Mouse (Mus musculus) spleen, postnatal 10 days (tissue): Measurements from ENCODE around the gene Mylk.
A peak's percentile ranks its signal among the peaks of the same experiment; 100 is the strongest.

ENCODE experiments used
- DNase-seq, 2 experiments: peaks; one replicate each; pipeline ENCODE4 v3.0.0; 2021 to 2022; ENCODE audit warnings: low spot score in 2 of 2

Gene Mylk

DNA sequence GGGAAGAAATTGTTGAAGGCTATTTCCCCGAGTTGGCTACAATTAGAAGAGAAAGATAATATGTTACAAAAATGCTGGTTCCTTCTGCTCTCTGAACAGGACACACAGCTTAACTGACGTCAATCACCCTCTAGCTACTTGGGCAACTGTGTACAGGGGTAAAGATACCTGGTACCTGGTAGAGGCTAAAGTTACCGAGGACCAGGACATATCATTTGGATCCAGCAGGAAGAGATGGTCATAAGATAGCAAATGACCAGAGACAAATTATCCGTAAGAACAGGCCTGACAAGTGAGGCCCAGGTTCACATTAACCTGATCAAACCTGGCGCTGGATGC lies 276.9 kb downstream of the Mylk start:
- no peak for DNase-seq

DNA sequence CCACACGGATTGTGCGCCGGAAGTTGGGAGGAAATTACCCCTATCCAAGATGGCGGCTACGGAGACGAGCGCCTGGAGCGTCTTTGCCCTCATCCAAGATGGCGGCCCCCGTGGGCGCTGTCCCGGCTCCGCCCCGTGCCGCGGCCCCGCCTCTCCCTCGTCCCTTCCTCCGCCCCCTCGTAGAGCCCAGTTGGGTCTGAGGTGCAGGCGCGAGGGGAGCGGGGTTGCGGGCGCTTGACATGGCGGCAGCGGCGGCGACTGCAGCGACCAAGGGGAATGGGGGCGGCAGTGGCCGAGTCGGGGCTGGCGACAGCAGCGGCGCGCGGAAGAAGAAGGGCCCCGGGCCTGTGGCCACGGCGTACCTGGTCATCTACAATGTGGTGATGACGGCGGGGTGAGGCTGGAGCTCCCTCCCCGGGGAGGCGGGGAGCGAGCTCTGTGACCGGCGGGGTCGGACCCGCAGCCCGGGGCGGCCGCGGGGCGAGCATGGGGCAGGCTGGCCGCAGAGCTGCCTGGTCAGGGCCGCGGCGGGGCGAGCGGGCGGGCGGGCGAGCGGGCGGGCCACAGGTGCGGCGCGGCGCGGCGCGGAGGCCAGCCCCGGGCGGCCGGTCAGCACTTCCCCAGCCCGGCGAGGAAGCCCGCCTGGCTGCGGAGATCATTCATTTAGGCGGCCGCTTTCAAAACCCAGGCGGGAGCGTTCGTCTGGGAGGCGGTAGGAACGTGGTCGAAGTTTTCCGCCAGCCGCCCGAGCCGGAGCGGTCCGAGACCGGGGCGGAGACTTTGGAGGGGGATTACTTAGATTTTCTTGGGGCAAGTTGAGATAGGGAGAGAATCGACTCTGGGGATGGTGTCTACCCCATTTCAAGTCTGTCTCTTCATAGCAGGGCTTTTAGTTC lies 277.5 kb downstream of the Mylk start, which contains the start of gene Hacd2:
Gene Hacd2, plus strand, starts transcription at position 187 of the 896 bp plus-strand sequence.
- peak; percentile 87 to 95 for DNase-seq

DNA sequence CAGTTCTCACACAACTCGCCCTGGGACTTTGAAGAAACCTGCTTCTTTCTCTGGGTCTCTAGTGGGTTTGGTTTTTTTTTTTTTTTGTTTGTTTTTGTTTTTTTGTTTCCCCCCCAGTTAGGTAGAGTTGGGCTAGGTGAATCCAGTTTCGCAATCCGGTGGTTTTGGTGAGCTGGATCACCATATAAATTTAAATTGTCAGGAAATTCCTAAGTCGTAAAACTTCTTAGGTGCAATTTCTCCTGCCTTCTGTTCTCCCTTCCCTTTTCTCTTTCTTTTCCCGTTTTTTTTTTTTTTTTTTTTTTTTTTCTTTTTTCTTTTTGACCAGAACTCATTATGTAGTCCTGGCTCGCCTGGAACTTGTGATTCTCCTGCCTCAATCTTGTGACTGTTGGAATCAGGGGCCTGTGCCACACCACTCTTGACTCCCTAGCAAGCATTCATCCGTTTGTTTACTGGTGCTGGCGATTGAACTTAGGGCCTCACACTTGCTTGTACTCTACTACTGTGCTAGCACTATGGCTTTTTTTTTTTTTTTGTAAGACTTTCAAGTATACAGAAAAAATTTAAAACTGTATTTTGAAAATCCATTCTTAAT lies 278.2 kb downstream of the Mylk start:
- no peak for DNase-seq

DNA sequence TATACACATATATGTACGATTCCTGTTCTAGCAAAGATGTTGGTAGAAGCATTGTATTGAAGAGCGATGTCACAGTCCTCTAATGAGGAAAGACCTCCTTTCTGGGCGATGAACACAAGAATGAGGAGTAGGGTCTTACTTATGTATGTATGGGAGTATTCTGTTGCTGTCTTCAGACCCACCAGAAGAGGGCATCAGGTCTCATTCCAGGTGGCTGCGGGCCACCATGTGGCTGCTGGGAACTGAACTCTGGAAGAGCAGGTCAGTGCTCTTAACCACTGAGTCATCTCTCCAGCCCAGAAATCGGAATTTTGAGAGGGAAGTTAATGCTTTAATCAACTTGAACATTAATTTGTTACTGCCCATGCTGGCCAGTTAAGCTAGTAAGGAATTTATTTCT lies 279.3 kb downstream of the Mylk start:
- peak in 1 of 2 experiments; percentile 16 for DNase-seq

DNA sequence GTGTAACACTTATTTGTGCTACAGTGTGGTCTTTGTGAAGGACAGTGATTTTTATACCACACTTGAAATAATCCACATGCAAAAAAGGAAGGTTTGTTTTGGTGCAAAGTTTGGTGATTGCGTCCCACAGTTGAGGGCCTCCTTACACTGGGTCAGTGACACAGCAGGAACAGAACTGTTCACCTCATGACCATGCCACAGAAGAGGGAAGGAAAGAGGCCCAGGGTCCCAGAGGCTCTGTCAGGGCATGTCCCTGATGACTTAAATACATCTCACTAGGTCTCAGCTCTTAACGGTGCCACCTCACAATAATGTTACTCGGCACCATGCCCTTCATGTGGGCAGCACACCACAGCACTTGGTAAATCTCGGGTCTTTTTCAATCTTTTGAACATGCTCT lies 280.3 kb downstream of the Mylk start:
- DNase-seq, result no peak

DNA sequence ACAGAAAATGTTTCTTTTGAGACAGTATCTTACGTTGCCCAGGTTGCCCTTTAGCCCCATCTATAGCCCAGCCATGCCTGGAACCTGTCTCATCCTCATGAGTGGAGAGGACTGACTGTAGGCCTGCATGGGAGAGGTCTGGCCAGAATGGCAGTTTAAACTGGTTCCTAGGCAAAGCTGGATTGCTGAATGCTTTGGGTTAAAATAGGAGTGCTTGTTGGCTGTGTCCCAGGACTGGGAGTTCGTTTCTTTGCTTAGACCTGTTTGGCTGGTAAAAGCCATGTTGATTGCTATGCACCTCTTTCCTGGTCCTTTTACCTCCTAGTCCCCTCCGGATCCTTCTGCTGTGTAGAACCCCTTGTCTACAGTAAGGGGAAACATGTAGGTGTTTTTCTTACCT lies 288.2 kb downstream of the Mylk start:
- DNase-seq, result no peak

DNA sequence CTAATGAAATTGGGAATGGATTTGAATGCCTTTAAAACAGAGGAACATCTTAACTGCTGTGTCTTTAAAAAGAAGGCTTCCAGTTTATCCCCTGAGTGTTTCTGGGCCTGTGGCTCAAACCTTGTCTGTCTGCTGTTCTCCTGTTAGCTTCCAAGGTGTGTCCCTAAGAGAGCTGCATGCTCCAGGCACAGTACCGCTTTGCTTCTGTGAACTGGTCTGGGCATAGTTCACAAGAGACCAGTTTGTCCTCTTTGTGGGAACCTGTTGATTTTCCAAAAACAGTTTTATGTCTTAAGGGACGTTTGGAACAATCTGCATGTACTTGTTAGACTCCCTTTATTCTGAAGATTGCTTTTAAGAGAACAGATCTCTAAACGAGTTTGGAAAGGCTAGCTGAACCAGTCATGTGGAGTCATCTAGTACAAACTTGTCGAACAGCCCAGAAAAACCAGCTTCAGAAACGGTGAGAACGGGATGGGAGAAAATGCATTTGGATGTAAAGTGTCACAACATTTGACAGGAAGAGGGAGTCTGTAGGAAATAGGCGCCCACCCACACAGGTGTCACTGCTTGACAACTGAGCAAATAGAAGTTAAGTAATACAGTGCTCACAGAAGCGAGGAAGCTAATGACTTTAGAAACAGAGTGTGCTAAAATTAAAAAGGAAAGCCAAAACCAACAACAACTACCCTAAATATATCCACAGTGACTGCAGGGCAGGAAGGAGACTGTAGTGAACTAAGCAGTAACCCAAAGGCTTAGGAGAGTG lies 289.0 kb downstream of the Mylk start:
- DNase-seq, result no peak

DNA sequence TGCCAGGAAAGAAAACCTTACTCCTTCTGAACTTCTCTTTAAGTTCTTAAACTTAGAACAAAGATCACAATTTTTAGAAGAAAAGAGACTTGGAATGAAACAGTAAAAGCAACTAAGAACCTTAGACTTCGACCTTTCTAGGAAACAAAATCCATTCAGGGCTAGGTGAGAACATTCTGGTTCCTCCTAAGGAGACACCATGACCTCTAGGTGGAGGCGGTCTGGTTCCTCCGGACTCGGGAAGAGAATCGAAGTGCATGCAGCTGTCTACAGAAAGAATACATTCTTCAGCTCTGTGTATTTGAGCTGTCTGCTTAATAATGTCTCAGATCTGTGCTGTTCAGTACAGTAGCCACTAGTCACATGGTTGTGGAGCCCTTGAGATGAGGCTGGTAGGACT lies 290.0 kb downstream of the Mylk start:
- DNase-seq, result no peak

DNA sequence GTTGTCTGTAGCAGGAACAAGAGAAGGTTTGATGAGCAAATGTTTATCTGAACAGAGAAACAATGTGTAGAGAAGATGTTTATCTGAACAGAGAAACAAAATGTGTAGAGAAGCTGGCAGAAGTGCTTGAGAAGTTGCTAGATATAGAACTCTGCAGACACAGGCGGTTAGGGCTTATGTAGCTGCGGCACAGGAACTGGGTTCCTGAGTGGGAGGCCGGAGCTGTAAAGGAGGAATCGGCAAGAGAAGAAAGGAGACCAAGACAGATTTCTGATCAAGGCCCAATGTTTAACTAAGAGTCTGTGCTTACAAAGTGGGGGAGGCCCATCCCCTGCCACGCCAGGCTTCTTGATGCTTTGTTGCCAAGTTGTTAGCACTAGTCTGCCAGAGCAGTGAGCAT lies 291.7 kb downstream of the Mylk start:
- DNase-seq, result no peak

DNA sequence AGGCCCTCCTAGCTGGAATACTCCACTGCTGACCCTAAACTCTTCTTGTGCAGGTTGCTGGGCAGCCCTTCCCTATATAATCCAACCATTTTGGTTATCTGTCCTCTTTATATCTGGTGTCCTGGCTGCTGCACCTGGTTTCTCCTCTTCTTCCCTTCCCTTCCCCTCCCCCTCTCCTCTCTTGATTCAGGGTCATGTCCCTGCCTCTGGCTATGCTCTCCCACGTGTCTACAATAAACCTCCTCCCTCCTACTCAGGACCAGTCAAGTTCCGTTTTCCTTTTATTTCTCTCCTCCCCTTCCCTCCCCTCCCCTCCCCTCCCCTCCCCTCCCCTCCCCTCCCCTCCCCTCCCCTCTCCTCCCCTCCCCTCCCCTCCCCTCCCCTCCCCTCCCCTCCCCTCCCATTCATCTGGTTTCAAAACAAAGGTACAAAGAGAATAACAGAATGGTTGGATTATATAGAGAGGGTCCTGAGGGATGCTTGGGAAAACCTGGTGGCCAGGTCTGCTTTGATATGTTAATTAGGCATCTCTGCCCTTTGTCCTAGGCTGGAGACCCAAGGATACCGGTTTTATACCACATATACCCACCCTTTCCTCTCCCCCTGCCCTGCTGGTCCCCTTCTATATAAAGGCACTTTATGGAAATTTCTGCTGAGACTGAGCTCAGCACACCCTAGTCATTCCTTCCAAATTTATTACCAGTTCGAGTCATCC lies 293.5 kb downstream of the Mylk start:
- no peak for DNase-seq

DNA sequence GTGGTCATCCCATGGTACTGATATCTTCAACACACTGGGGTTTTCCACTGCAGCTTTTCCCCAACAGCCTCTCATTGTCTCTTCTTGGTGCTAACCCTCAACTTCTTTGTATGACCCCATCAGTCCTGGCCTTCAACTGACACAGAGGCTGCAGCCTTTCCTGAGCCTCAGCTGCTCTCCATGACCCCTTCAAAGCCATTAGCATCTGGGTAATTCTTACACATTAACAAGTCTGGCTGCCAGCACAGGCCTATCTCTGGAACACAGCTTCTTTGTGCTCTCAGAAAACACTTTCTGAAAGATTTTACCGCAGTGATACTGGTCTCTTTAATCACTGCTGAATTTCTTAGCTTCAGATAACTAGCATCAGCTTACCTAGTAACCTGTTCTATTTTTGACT lies 295.1 kb downstream of the Mylk start:
- DNase-seq, result no peak

DNA sequence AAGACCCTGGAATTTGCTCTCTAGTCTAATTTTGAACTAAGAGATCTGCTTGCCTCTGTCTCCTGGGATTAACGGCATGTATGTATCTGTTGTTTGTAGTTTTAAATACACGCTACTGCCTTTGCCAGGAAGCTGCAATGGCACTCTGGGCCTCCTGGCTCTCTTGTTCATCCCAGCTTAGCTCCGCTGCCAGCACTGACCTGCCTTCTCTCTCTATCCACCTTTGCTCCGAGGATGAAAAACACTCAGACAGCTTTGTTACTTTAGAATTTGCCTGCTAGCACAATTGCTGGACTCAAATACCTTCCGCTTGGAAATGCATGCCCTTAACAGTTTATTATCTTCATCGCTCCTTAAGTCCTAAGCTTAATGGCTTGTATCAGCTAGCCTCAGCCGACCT lies 296.0 kb downstream of the Mylk start:
- no peak for DNase-seq

DNA sequence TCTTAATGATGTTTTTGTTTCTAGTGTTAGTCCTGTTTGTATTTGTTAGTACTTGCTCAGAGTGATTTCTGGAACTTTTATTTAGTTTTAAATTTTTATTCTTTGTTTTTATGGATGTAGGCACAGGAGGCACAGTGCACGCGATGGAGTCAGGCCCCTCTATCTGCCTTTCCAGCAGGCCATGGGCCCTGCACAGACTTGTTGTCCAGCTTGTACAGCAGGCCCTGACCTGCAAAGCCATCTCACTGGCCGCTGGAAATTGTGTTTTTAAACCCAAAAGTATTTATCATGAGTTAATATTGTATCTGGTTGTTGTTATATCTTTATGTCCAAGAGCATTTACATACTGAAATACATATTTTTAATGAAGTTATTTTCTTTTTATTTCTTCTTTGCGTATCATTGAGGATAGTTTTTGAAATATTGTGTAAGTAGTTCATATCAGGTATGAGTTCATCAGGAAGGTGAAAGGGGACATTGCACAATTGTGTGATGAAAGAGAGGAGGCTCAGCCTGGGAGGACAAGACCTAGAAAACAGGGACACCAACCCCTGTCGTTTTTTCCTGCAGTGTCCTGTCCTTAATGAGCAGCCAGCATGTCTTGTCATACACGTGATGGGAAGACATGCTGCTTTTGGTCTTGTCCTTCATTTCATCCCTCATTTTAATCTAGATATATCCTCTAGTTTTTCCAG lies 301.2 kb downstream of the Mylk start:
- DNase-seq, result no peak

DNA sequence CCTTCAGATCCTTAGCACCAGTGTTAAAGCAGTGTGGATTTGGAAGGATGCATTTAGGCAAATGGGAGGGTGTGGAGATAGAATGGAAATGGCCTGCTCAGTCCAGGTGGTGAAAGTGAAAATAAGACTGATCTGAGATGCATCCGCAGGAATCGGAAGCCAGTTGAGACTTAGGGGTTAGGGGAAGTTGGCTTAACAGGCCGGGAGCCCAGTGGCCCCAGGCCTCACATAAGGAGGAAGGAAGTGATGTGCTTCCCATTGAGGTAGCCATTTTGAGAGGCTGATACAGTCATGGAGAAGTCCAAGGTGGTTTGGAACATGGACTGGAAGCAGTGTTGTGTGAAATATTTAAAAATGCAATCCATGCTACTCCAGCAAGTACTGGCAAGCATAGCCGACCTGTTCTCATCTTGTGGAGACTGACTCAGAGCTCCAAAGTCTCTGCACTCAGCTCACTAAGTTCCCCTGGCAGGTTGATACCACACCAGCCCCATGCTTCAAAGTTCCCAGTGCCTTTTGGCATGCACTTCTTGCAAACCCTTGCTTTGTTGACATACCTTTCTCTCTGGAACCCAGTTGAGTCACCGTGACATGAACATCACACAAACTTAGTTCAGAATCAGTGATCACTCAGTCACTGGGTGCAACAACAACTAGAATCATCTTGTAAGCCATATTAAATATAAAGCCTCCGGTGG lies 302.4 kb downstream of the Mylk start:
- no peak for DNase-seq

DNA sequence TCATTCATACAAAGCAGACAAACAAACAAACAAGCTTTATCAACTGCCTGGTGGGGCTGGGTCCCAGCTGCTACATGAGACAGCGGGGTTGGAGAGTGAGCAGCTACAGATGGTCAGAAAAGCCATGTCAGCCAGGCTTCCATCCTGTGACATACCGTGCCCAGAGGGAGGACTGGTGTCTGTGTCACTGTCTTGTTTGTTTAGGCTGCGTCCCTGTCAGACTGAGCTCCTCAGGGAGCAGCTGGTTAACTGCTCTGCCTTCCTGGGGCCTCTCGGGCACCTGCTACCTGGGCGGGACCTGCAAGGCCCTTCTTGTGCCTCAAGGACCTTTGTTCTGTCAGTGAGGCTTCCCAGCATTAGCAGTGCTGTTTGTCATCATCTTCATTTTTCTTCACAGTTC lies 306.1 kb downstream of the Mylk start:
- no peak for DNase-seq
